Mouse (Mus musculus) ES-E14 (cell line): ENCODE data around the gene Bcl7a.

Source experiments
- CHD2 ChIP-seq: IDR thresholded peaks from 2 replicates; pipeline ENCODE4 v1.6.1; 2014; ENCODE audit warnings: mild to moderate bottlenecking, low read depth, low read length, inconsistent platforms
- HCFC1 ChIP-seq: IDR thresholded peaks from 2 replicates; pipeline ENCODE4 v1.6.1; 2012; ENCODE audit warnings: low read length, inconsistent platforms, borderline replicate concordance; ENCODE audit not compliant: insufficient read depth
- MAFK ChIP-seq: IDR thresholded peaks from 2 replicates; pipeline ENCODE4 v1.6.1; 2014; ENCODE audit warnings: mild to moderate bottlenecking, low read depth, low read length, inconsistent platforms; ENCODE audit not compliant: insufficient read depth
- ZC3H11A ChIP-seq: IDR thresholded peaks from 2 replicates; pipeline ENCODE4 v1.6.1; 2012; ENCODE audit warnings: low read depth, mild to moderate bottlenecking, inconsistent platforms, low read length, borderline replicate concordance

DNA sequence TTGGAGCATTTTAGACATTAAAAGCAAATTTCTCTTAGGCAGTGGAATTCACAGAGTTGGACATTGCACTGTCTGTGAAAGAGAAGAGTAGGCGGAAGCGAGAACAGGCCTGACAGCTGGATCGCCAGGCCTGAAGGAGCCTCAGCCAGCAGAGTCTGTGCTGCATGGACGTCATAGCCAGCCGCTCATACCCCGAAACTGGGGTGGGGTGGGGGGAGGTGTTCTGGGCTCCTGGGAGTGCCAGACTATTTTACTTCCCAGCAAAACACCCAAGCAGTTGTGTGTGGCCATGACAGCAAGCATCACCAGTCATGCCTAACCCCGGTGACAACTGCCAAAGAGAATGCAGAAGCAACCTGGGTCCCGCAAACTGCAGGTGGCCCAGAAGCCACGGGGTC is 16.9 kb upstream of the Bcl7a start:
- no peak for TF ChIP-seq MAFK
- no peak for TF ChIP-seq HCFC1
- TF ChIP-seq CHD2, result no peak
- TF ChIP-seq ZC3H11A, result no peak
